Mouse (Mus musculus): ENCODE measurements at regions not wholly inside any gene's neighbourhood (a gene's known extent, or its start where the extent isn't known, plus 50 kb on each side); places are given as distances from the start of the nearest gene placed in this dataset.
A peak's percentile ranks its signal among the peaks of the same experiment; 100 is the strongest.
"Not testable (repeated sequence)": the region's sequence is repeated elsewhere in the genome, so short reads cannot be mapped to it uniquely, and the experiment has no call there.

GRCm38 (mm10) chr7:58310096-58310495, 345.9 kb upstream of the Atp10a start:
- DNase-seq (ENCODE audit: low spot score in 2 of 2) = no peak

- DNase-seq (ENCODE audit: low spot score in 2 of 2) = no peak
These were observed 333.6 kb upstream of the Atp10a start for GRCm38 (mm10) chr7:58322381-58322780.

- no peak for DNase-seq (ENCODE audit: low spot score in 2 of 2)
These were observed 288.6 kb upstream of the Atp10a start for GRCm38 (mm10) chr7:58367384-58367783.

GRCm38 (mm10) chr7:58383401-58383800, 272.6 kb upstream of the Atp10a start:
- DNase-seq (ENCODE audit: low spot score in 2 of 2) = no peak

- DNase-seq (ENCODE audit: low spot score in 2 of 2) = no peak
These were observed 267.6 kb upstream of the Atp10a start for GRCm38 (mm10) chr7:58388326-58388725.

- DNase-seq (ENCODE audit: low spot score in 2 of 2) = no peak
These were observed 263.4 kb upstream of the Atp10a start for GRCm38 (mm10) chr7:58392391-58393115.

GRCm38 (mm10) chr7:58397992-58398391, 258.0 kb upstream of the Atp10a start:
- no peak for DNase-seq (ENCODE audit: low spot score in 2 of 2)

GRCm38 (mm10) chr7:58398558-58399144, 257.3 kb upstream of the Atp10a start:
- DNase-seq (ENCODE audit: low spot score in 2 of 2) = no peak

GRCm38 (mm10) chr7:58399145-58399604, 256.8 kb upstream of the Atp10a start:
- peak; percentile 67 to 76 for DNase-seq (ENCODE audit: low spot score in 2 of 2)

- no peak for DNase-seq (ENCODE audit: low spot score in 2 of 2)
These were observed 256.3 kb upstream of the Atp10a start for GRCm38 (mm10) chr7:58399651-58400050.

GRCm38 (mm10) chr7:58400594-58400993, 255.4 kb upstream of the Atp10a start:
- DNase-seq (ENCODE audit: low spot score in 2 of 2) = no peak

- no peak for DNase-seq (ENCODE audit: low spot score in 2 of 2)
These were observed 218.9 kb upstream of the Atp10a start for GRCm38 (mm10) chr7:58436888-58437625.

GRCm38 (mm10) chr7:58442535-58443184, 213.3 kb upstream of the Atp10a start:
- no peak for DNase-seq (ENCODE audit: low spot score in 2 of 2)

- no peak for DNase-seq (ENCODE audit: low spot score in 2 of 2)
These were observed 212.7 kb upstream of the Atp10a start for GRCm38 (mm10) chr7:58443297-58443696.

GRCm38 (mm10) chr7:58445781-58446180, 210.2 kb upstream of the Atp10a start:
- no peak for DNase-seq (ENCODE audit: low spot score in 2 of 2)

GRCm38 (mm10) chr7:58446261-58446660, 209.7 kb upstream of the Atp10a start:
- DNase-seq (ENCODE audit: low spot score in 2 of 2) = no peak

GRCm38 (mm10) chr7:58448727-58449126, 207.2 kb upstream of the Atp10a start:
- no peak for DNase-seq (ENCODE audit: low spot score in 2 of 2)

GRCm38 (mm10) chr7:58451981-58452380, 204.0 kb upstream of the Atp10a start:
- no peak for DNase-seq (ENCODE audit: low spot score in 2 of 2)

GRCm38 (mm10) chr7:58458146-58458545, 197.8 kb upstream of the Atp10a start:
- DNase-seq (ENCODE audit: low spot score in 2 of 2) = not testable (repeated sequence)

- DNase-seq (ENCODE audit: low spot score in 2 of 2) = no peak
These were observed 195.0 kb upstream of the Atp10a start for GRCm38 (mm10) chr7:58460939-58461338.

GRCm38 (mm10) chr7:58473150-58473549, 182.8 kb upstream of the Atp10a start:
- DNase-seq (ENCODE audit: low spot score in 2 of 2) = no peak

GRCm38 (mm10) chr7:58475139-58475538, 180.8 kb upstream of the Atp10a start:
- no peak for DNase-seq (ENCODE audit: low spot score in 2 of 2)

Measured in spleen, postnatal 14 days (tissue).